Mouse (Mus musculus): ENCODE data around the gene Ccl1. TPM values are rescaled to one million over a fixed set of nuclear protein-coding genes. Genes with fewer than 3 reads are reported as not detected.

Gene Ccl1
- total RNA-seq, 2 experiments from 2014 or later = not detected

DNA sequence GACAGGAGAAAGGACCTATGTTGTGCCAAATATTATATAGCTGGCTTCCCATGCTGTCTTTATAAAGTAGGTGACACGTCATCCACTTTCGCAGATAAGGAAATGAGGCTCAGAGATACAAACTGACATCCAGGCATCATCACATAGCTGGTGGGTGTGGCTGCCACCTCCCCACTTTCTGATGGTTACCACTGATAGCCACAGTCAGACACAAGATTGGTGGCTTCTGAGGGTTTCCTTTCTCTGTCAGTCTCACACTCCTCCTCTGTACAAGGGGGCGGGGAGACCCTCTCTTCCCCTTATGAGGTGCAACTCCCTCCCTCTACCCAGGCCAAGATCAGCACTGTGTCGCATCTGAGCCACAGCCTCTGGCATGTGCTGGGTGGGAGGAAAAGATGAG lies 91.1 kb downstream of the Ccl1 start:
- no peak for DNase-seq
- intact Hi-C loops (cut with DNase I) = no loop called here

DNA sequence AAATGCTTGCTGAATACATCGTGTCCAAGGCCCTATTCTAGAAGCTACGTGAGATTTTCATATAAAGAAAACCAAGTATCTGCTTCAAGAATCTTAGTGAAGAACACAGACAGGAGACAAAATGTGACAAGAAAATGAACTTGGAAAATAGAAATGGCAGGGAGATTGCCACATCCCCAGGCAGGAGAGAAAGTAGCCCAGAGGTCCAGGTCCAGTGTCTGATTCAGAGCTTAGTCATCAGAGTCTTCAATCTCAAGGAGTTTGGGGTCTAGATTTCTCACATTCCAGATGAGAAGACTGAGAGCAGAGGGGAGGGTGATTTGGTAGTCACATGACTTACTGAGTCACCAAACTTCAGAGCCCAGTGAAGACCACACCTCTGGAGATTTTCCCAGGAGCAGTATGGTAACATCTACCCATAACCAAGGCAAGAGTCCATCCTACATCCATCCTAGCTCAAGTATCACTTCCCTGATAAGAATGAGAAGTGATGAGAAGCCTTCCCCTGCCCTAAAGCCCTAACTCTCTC lies 98.5 kb downstream of the Ccl1 start:
- intact Hi-C loops (cut with DNase I) = no loop called here
- DNase-seq = no peak

DNA sequence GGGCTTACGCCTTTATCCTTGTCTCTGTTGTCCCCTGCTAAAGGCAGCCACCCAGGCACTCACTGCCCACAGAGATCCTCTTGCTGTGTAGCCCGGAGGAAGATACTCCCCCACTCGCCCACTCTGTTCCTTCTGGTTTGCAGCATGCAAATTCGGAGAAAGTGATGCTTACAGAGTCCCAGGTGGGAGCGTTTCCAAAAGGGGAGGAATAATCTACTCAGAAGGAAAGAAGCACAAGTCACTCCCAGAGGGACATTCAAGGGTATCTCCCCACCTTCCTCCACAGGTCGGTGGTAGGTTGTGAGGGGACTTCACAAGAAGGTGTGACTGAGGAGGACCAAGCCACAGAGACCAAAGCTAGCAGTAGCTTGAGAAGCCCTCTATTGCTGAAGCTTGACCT lies 100.3 kb downstream of the Ccl1 start:
- no peak for DNase-seq
- intact Hi-C loops (cut with DNase I) = no loop called here

DNA sequence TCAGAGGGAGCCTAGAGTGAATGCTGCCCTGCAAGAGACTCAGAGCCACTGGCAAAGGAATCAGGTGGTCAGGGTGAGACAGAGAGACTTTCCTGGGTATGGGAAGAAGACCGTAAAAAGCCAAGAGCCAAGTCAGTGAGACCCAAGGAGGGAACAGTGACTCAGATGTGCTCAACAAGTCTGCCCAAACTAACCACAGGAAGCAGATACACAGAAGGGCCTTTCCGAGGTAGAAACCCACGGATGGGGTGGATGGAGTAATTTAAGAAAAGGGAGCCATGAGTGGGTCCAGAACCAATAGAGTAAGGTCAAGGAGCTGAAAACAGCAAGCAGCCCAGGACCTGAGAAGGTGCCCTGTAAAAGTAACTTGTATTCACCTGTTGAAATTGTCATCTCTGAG lies 101.8 kb downstream of the Ccl1 start:
- DNase-seq = no peak
- intact Hi-C loops (cut with DNase I) = no loop called here

DNA sequence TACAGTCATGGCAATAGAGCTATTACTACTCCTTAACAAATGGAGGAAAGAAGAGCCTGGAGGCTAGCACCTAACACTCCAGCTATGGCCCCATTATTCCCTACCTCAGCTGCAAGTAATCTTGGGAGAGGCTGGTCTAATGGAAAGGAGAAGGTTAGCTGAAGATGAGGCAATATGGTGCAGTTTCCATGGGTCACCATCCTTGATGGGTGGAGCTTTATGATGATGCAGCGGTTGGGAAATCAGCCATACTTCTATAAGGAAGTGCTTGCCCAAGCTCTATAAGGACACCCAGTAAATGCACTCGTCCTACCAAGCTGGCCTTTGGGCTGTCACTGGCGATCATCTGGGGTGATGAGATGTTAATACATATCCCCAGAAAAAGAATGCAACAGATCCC lies 107.7 kb downstream of the Ccl1 start:
- DNase-seq = no peak
- intact Hi-C loops (cut with DNase I) = no loop called here

GRCm38 (mm10) chr11:82194980-82195379 lies 110.5 kb downstream of the Ccl1 start:
- intact Hi-C loops (cut with DNase I) = no loop called here

DNA sequence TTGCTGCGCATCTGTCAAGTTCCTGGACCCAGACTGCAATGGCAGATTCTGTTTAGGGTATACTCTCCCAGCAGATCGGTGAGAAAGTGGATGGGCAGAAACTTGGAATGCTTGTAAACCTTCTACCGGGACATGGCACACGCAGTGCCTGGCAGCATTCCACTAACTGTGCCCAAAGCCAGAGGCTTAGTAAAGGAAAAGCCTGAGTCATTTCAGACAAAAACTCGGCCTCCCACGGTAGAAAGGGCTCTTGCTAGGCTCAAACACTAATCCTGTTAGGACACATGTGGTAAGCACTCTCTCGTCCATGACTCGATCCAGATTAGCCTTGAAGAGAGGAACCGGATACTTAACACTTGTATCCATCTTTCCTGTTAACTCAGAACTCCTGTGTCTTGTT lies 111.7 kb downstream of the Ccl1 start:
- intact Hi-C loops (cut with DNase I) = no loop called here
- no peak for DNase-seq

More at GRCm38 (mm10) chr11:82194980-82195379, 110.5 kb downstream of the Ccl1 start:
- no peak for DNase-seq

- DNase-seq = no peak
- intact Hi-C loops (cut with DNase I) = no loop called here
These were observed 115.5 kb downstream of the Ccl1 start for GRCm38 (mm10) chr11:82189782-82190563.

GRCm38 (mm10) chr11:82185684-82186083 lies 119.8 kb downstream of the Ccl1 start:
- intact Hi-C loops (cut with DNase I) = no loop called here
- DNase-seq = no peak

DNA sequence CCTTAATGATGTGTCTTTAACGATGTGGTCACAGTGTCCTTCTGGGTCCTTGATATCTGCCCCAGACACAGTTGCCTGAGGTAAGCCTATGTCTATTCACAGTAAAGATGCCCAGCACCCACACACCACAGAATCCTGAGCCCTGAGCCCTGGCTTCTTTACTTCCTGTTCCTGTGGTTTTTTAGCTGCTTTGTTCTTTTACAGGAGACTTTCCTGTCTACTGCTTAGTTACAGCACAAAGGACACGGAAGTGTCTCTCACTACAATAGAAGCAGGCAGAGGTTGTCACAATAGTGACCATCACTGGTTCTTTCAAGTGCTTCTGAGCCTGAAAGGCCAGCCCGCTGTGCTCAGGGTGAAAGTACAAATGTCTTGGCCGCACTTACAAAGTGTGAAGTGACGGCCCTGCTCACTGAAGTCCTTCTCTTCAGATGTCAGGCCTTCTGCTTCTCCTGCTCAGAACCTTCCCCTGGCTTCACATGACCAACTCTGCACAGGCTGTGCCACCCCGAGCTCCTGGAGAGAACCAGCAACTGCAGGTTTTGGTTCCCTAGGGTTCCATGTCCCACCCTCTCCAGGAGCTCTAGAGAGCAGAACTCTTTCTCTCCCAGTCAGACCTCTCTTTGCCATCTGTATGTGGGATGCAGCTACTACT lies 122.1 kb downstream of the Ccl1 start:
- intact Hi-C loops (cut with DNase I) = no loop called here

DNA sequence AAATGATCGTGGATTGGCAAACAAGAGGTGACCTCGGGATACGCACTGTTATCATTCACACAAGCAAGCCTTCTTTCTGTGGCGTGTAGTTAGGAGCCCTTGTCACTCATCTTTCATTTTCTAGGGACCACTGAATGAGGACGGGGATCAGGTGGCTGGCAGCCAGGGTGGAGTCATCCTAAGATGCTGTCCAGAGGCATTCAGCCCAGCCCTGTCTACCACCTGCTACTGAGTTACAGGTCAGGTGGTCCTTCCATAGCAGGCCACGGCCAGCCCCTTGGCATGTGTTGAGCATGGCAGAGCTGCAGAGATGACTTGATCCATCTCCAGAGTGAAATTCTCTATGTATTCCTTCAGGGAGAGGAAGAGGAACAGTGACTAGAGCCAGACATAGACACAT lies 123.1 kb downstream of the Ccl1 start:
- no peak for DNase-seq
- intact Hi-C loops (cut with DNase I) = no loop called here

More for the DNA sequence above, 122.1 kb downstream of the Ccl1 start:
- no peak for DNase-seq

DNA sequence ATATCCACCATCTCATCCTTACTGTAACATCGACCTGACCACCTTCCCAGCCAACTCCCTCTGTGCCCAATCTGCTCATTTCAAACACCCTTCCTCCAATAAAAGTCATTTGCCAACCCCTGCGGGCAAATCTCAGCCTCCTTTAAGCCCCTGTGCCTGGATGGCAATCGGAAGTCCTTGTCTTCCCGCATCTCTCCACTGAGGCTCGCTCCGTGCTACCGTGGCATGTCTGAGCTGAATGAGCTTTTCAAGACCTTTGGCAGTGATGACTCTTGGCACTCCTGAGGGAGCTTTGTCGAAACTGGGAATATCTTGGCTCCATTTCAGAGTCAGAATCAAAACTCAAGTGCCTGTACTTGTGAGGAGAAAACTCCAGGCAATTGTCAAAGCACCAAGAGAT lies 124.2 kb downstream of the Ccl1 start:
- intact Hi-C loops (cut with DNase I) = no loop called here
- no peak for DNase-seq

DNA sequence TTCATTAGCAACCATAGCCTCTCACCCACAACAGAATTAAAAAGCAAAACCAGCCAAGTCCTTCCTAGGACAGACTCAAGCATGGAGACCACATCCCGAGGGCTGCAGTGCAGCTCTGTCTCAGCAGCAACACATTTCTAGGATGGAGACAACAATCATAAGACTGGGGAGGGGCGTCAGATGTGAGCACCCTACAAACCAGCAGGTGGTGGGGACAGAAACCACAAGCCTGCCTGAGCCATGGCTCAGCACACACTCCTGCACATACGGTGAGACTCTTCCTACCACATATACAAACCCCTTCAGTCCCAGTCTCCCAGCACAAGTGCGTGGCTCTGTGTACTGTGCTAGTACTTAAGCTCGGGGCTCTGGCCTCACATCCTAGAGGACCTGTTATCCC lies 127.3 kb downstream of the Ccl1 start:
- DNase-seq = no peak
- intact Hi-C loops (cut with DNase I) = loop anchor here (10.0 kb wide), 1 partner anchor 543 kb away; no protein-coding TSS in a partner anchor

GRCm38 (mm10) chr11:82177711-82178110 lies 127.8 kb downstream of the Ccl1 start:
- intact Hi-C loops (cut with DNase I) = loop anchor here (1.0 to 10.0 kb wide), 3 partner anchors 129 to 543 kb away; no protein-coding TSS in a partner anchor
- peak; percentile 45 to 63 for DNase-seq

GRCm38 (mm10) chr11:82174794-82175193 lies 130.7 kb downstream of the Ccl1 start:
- peak; percentile 62 to 80 for DNase-seq
- intact Hi-C loops (cut with DNase I) = loop anchor here (10.0 kb wide), 1 partner anchor 540 kb away; no protein-coding TSS in a partner anchor

- DNase-seq = no peak
- intact Hi-C loops (cut with DNase I) = loop anchor here (10.0 kb wide), 1 partner anchor 539 kb away; no protein-coding TSS in a partner anchor
These were observed 132.0 kb downstream of the Ccl1 start for GRCm38 (mm10) chr11:82173491-82173890.

DNA sequence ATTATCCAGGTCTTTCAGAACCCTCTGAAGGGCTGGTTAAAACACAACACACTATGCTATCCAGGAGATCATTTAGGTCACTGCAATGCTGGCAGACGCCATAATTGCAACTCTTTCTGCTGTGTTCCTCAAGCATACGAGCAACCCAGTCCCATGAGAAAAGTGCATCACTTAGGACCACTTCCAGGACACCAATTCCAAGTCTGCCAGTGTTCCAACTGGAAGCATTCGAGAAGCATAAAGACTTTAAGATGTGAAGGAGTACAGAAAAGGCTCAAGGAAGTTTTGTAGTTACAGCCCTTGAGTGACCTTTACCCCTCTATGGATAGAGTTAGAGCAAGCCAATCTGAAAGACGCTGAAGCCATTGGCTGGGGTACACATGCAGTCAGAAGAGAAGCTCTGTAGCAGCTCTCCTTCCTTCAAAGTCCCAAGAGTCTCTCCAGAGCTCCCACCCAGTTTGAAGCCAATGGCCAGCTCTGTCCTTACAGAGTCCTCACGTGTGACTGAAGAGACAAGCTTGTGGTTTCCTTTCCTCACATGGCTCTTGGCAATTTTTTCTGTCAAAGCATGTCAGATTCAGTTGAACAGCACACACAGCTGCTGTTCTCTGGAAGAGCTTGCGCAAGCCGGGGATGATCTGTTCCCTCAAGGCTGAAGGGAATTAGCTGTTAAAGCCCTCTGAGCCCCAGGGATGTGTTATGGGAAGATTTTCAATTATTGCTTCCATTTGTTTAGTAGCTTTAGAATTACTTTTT lies 134.0 kb downstream of the Ccl1 start:
- peak; percentile 40 to 50 for DNase-seq
- intact Hi-C loops (cut with DNase I) = loop anchor here (10.0 kb wide), 1 partner anchor 537 kb away; no protein-coding TSS in a partner anchor

DNA sequence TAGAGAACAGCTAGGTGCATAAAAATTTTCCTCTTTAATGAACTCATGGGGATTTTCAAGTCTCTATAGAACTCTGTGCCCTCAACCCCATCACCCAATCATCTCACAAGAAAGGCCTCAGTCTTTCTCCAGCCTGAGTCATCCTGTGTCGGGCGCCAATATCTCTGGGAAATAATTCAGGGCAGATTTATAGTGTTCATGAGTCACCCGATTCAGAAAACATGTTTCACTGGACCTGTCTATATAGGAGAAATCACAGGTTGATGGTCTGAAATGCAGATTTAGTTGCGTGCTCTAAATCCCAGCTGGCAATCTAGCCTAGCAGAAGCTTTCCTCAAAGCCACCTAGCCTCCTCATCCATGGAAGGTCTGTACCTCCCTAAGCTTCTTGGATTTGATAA lies 136.0 kb downstream of the Ccl1 start:
- intact Hi-C loops (cut with DNase I) = no loop called here
- DNase-seq = no peak

DNA sequence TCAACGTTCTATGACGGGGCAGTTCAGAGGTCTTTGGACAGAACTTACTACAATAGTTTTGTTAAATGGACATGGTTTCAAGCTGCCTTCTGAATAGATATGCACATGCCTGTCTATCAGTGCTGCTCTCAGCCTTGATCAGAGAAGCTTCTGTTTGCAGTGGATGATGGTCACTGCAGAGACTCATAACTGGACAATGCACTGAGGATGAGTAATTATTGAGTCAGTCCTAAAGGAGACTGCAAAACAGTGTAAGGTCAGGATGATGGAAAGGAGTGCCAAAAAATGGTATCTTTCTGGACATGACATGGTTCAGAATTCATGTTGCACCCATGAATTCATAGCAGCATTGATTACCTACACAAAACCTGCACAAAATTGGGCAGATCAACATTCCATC lies 137.2 kb downstream of the Ccl1 start:
- DNase-seq = no peak
- intact Hi-C loops (cut with DNase I) = no loop called here

DNA sequence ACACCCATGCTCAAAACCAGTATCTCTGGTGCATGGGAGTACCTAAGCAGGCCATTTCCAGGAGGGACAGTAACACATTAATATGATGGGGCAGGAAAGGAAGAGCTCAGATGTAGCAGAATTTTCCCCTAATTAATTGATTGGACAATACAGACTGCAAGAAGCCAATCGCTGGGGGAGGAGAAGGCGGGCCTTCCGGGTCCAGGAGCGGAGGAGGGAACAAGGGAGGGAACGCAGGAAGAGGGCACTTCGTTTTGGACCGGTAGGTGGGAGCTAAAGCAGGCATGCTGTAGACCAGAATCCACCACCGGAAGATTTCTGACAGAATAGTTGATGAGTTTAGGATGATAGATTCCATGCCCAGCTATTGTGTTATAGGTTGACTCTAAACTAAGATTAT lies 142.2 kb downstream of the Ccl1 start:
- DNase-seq = no peak
- intact Hi-C loops (cut with DNase I) = no loop called here

- intact Hi-C loops (cut with DNase I) = no loop called here
- DNase-seq = no peak
These were observed 146.4 kb downstream of the Ccl1 start for GRCm38 (mm10) chr11:82159126-82159525.
